Mouse (Mus musculus) spleen, postnatal 14 days (tissue): Measurements from ENCODE around the gene Ces3a.
"Not testable (repeated sequence)": the region's sequence is repeated elsewhere in the genome, so short reads cannot be mapped to it uniquely, and the experiment has no call there.

Experiments used
- DNase-seq, 2 experiments: peaks; one replicate each; pipeline ENCODE4 v3.0.0; 2021 to 2022; ENCODE audit warnings: low spot score in 2 of 2

Ces3a gene

DNA sequence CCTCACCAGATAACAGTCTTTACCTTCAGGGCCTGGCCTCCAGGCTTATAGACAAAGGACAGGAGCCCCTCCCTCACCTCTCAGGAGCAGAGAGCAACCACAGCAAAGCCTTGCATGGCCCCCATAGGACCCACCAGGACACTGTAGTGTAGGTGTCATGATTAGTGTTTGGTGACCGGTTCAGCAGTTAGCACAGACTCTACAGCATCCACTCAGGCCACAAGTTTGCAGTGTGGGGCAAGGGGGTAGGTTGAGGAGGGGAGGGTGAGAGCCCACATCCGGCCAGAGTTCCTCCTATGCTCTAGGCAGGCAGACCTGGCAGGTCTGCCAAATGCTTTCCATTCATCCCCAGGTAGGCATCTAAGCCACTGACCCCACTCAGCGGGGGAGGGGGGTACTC, 45.6 kb downstream of the Ces3a start:
- no peak for DNase-seq

DNA sequence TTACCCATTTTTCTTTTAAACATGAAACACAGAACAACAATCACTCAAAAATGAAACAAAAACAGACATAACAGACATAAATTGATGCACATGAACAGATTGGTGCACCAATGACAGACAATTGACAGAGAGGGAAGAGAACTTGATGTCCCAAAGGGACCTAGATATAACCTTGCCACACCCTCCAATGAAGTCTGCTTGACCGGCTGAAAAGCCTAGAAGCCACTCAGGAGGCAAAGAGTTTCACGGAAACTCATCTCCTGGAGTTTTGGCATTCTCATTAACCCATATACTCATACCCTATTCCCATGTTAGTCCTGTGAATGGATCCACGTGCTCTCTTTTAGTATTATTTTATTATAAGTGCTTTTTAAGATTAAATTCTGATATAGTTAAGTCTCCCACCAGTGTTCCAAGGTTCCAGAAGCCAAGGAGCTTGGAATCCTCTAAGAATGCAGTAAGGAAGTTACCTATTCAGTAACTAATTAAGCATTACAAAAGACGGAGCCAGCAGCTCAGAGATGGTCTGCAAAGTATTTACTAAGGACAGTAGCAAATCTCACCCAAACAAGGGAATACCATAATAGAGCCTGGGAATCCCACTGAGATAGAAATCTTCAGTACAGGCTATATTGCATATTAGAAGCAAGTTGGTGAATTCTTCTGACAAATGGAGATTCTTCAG, 53.8 kb downstream of the Ces3a start:
- not testable (repeated sequence) for DNase-seq

DNA sequence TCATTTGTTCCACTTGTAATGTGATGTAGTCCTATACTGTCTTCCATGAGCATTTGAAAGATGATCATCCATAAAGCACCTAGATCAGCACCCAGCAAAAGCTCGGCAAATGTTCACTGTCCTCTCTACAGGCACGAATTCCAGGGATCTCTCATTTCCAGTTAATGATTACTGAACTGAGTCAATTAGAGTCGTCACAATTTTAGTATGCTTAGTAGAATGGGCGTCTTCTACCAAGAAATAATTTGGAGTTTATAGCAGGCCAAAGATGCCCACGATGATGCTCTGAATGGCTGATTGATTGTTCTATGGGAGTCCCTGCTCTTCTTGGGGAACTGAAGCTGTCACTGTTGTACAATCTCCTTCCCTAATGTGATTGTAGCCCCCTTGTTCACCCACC, 55.3 kb downstream of the Ces3a start:
- not testable (repeated sequence) for DNase-seq

DNA sequence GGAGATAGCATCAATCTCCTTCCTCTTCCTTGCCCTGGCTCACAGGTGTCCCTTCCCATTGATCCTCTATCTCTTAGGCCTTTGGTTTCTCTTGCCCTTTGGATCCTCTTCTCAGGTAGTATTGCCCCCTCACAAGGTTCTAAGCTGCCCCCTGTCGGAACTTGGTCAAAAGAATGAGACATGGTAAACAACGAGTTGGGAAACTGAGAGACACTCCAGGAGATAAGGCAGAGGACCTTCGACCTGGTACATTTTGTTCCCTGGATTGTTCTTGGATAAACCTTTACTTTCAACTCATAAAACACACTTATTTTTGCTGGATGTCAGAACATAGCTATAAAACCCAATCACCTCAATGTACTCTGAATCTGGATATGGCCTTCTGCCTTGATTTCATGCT, 55.8 kb downstream of the Ces3a start:
- no peak for DNase-seq
